Mouse (Mus musculus): ENCODE measurements at regions not wholly inside any gene's neighbourhood (a gene's known extent, or its start where the extent isn't known, plus 50 kb on each side); places are given as distances from the start of the nearest gene placed in this dataset.

DNA sequence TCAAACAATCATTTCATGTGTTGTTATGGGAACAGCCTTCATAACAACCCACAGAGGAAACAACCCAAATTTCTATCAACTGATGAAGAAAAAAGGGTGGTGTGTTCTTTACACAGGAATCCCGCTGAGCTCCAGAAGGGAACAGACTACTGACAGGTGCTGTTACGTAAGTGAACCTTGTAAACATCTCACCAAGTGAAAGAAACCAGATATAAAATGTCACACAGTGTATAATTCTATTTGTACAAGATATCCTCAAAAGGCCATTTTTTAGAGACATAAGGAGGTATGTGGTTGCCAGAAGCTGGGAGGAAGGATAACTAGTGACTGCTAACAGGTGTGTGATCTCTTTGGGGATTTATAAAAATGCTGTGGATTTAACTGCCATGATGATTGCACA lies 119.9 kb downstream of the Plod2 start:
- H3K27me3 ChIP-seq, result no peaks in the 10 kb centered on the region

DNA sequence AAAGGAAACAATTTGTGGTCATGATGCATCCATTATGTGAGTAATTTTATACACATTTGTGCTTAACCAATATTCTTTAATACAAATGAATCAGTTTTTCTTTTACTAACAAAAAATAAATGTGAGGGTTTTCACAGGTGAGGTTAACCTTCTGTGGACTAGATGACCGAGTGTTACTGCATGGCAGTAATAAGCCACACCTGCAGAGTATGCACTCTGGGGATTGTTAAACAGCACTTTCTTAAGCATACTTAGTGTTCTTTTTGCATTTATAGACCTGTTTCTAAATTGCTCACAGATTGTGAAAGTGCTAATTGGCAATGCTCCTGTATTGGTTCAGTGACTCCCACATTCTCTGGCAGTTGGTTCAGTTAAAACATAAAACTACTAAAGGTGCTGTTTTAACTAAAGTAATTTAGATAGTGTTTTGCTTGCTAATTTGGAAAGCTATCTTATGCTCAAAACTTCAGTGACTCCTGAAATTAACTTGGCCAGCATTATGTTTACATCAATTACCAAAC lies 125.4 kb downstream of the Plod2 start:
- Histone ChIP-seq H3K9ac (no peak overlapping the region), H3K27me3 (no peaks in the 10 kb centered on the region), H3K27ac (replicated peaks) (no peak overlapping the region), H3K36me3 (no peaks in the 10 kb centered on the region), H3K9me3 (no peaks in the 10 kb centered on the region), H3K4me2 (no peak overlapping the region), H3K4me3 (no peak overlapping the region), H3K4me1 (replicated peaks) (no peaks in the 10 kb centered on the region)
- ATAC-seq (ENCODE audit: low FRiP score, low read depth), result no peak
- WGBS, result 71% methylated on average over 1 of the region's 1 CpGs

More for the DNA sequence above, 119.9 kb downstream of the Plod2 start:
- Histone ChIP-seq H3K4me2 (no peak overlapping the region), H3K36me3 (no peaks in the 10 kb centered on the region), H3K27ac (replicated peaks) (no peak overlapping the region), H3K9me3 (no peaks in the 10 kb centered on the region), H3K4me3 (no peak overlapping the region), H3K9ac (no peak overlapping the region), H3K4me1 (replicated peaks) (no peaks in the 10 kb centered on the region)
- WGBS, result 86% methylated on average over 2 of the region's 2 CpGs
- no peak for ATAC-seq (ENCODE audit: low FRiP score, low read depth)

DNA sequence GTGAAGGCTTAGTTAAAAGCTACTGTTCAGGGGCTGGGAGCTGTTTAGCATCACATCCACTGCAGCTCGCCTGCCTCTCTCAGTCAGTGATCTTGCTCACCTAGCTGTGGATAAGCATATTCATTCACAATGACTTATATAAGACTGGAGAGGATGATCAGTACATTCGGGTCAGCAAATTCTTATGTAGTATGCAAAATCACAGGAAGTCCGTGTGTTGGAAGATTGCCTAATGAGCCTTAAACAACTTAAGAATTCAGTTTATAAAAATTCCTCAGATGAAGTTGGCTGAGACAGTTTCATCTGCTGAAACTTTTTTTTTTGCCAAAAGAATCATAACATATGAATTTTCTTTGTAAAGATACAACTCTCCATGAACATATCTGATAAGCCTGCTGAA lies 129.9 kb downstream of the Plod2 start:
- Histone ChIP-seq H3K36me3 (no peaks in the 10 kb centered on the region), H3K27ac (replicated peaks) (no peak overlapping the region), H3K9ac (no peak overlapping the region), H3K9me3 (no peaks in the 10 kb centered on the region), H3K4me3 (no peak overlapping the region), H3K4me1 (replicated peaks) (no peaks in the 10 kb centered on the region), H3K4me2 (no peak overlapping the region), H3K27me3 (no peaks in the 10 kb centered on the region)
- ATAC-seq (ENCODE audit: low FRiP score, low read depth), result no peak
- 77% methylated on average over 3 of the region's 3 CpGs for WGBS

DNA sequence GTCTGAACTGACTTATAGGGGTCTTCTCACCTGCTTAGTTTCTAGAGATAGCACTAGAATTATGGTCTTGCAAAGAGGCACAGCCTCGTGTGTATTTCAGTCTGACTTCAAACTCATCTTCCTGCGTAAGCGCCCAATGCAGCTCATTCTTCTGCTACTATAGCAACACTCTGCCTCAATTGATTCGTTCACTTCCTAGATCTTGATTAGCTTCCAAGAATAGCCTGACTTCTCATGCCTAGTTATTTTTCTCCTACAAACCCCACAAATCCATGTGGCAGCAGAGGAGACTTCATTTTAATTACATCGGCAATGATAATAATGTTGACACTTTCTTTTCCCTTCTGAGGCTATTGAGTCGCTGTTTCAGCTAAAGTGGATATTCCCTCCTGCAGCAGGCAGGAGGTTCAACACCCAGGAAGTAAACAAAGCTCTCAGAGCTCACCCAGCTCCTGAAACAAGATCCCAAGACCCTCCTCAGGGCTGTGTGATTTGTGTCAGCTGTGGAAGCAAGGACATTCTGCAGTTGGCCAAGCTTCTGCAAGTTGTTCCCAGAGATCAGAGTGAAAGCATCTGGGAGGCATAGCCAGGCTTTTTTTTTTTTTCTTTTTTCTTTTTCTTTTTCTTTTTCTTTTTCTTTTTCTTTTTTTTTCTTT lies 152.5 kb downstream of the Plod2 start:
- no peak for ATAC-seq (ENCODE audit: low FRiP score, low read depth)
- Histone ChIP-seq H3K27me3 (no peaks in the 10 kb centered on the region), H3K4me2 (no peak overlapping the region), H3K4me3 (no peak overlapping the region), H3K36me3 (no peaks in the 10 kb centered on the region), H3K9me3 (no peaks in the 10 kb centered on the region), H3K27ac (replicated peaks) (no peak overlapping the region), H3K9ac (no peak overlapping the region), H3K4me1 (replicated peaks) (no peaks in the 10 kb centered on the region)
- 61% methylated on average over 6 of the region's 6 CpGs for WGBS

DNA sequence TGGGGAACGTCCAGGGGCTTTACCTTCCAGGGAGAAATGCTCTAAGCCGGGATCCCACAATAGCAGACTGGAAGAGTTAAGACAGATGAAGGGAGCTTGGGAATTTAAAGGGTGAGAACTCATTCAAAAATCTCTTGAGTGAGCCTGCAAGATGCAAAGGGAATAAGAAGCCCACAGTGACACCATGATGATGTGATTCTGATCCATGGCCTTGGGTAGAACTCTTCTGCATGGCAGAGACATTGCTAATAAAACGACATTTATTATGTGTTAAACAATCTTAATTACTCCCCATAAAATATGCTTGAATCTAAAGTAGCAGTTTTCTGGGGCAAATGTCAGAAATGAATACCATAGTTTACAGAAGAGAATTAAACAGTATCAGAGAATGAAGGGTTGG lies 155.9 kb downstream of the Plod2 start:
- 71% methylated on average over 3 of the region's 3 CpGs for WGBS
- no peaks in the 10 kb centered on the region for H3K9me3 ChIP-seq
- no peak overlapping the region for H3K4me3 ChIP-seq
- H3K36me3 ChIP-seq, result no peaks in the 10 kb centered on the region
- ATAC-seq (ENCODE audit: low FRiP score, low read depth), result no peak
- H3K4me1 ChIP-seq (replicated peaks), result no peaks in the 10 kb centered on the region
- no peak overlapping the region for H3K4me2 ChIP-seq
- H3K9ac ChIP-seq, result no peak overlapping the region
- H3K27me3 ChIP-seq, result no peaks in the 10 kb centered on the region
- H3K27ac ChIP-seq (replicated peaks), result no peak overlapping the region

DNA sequence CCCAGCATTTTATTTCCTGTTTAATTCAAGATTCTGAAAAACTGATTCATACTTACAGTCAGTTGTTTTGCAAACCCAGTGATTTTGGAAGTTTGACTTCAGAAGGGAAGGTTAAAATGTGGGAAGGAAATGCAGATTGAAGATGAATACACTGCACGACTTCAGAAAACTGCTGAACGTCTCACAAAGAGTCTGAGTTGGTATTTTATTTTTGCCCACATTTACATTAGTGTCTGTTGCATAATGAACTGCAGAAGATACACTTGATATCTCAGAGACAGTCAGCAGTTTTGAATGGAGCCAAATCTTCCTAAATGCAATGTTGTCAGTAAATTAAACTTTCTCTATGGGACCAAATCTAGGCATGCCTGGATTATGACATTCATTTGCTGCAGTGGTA lies 162.7 kb downstream of the Plod2 start:
- 83% methylated on average over 2 of the region's 2 CpGs for WGBS
- Histone ChIP-seq H3K9me3 (no peaks in the 10 kb centered on the region), H3K4me1 (replicated peaks) (no peaks in the 10 kb centered on the region)

DNA sequence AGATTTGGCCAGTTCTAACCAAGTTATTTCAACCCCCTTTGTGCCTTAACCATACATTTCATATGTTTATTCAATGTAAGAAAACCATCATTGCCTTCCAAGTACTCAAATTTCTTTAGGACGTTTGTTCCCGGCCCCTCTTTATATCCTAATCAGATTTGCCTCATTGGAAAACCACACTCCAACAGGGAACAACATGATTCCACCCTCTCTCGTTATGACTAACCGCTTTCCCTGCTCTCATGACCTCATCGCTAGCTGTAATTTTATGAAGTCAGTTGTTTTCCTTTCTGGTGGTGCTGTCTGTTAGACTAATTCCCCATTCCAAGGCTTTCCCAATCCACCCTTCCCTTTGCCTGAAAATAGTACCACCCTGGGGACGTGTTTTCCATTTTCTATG lies 165.0 kb downstream of the Plod2 start:
- Histone ChIP-seq H3K4me2 (no peak overlapping the region), H3K4me1 (replicated peaks) (no peaks in the 10 kb centered on the region), H3K9ac (no peak overlapping the region), H3K36me3 (no peaks in the 10 kb centered on the region), H3K4me3 (no peak overlapping the region), H3K27me3 (no peaks in the 10 kb centered on the region), H3K27ac (replicated peaks) (no peak overlapping the region), H3K9me3 (no peaks in the 10 kb centered on the region)
- no peak for ATAC-seq (ENCODE audit: low FRiP score, low read depth)
- 82% methylated on average over 6 of the region's 6 CpGs for WGBS

More for the DNA sequence above, 162.7 kb downstream of the Plod2 start:
- no peak for ATAC-seq (ENCODE audit: low FRiP score, low read depth)
- no peak overlapping the region for H3K9ac ChIP-seq
- H3K4me2 ChIP-seq, result no peak overlapping the region
- no peak overlapping the region for H3K27ac ChIP-seq (replicated peaks)
- H3K36me3 ChIP-seq, result no peaks in the 10 kb centered on the region
- no peak overlapping the region for H3K4me3 ChIP-seq
- H3K27me3 ChIP-seq, result no peaks in the 10 kb centered on the region

DNA sequence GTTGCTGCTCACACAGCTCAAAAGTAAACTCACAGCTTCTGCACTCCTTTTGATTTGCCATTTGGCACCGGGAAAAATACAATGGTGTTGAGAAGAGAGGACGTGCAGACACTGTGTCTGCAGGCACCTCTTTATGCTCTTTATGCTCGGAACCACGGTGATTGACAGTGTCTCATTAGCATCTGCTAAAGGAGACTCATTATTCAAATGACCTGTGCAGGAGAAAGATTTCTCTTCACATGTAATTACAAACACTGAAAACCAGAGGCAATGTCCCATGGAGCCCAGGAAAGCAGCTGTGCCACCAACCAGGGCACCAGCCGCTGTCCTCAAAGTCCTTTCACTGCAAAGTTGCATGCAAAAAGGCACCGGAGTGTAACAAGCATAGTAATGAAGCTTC lies 175.2 kb downstream of the Plod2 start:
- WGBS, result 7% methylated on average over 6 of the region's 6 CpGs
- H3K9ac ChIP-seq, result no peak overlapping the region

DNA sequence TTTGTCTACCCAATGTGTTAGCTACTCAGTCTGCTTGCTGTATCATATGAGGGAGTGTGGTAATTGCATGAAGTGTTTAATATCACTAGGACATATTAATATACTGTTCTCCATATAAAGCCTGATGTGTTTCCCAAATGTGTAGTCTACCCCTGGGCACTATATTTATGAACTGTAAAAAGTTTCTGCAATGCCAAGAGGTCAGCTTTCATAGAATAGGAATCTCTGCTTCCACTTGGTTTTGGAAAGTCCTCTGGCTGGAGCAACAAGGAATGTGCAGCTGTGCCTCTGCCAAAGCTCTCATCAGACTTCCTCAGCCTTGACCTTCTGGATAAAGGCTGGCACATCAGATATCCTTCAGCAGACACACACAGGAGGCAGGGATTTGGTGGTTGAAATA lies 176.3 kb downstream of the Plod2 start:
- Histone ChIP-seq H3K4me3 (no peak overlapping the region), H3K27me3 (no peaks in the 10 kb centered on the region), H3K9me3 (no peaks in the 10 kb centered on the region), H3K36me3 (no peaks in the 10 kb centered on the region), H3K4me1 (replicated peaks) (peaks cover 17% of the 10 kb centered on the region; the same call in 1 of the 2 replicates), H3K9ac (no peak overlapping the region), H3K4me2 (no peak overlapping the region), H3K27ac (replicated peaks) (no peak overlapping the region)
- no peak for ATAC-seq (ENCODE audit: low FRiP score, low read depth)

More for the DNA sequence above, 175.2 kb downstream of the Plod2 start:
- no peaks in the 10 kb centered on the region for H3K36me3 ChIP-seq
- peak; percentile 86 for ATAC-seq (ENCODE audit: low FRiP score, low read depth)
- H3K27ac ChIP-seq (replicated peaks), result no peak overlapping the region
- H3K4me3 ChIP-seq, result no peak overlapping the region
- H3K9me3 ChIP-seq, result no peaks in the 10 kb centered on the region
- H3K4me1 ChIP-seq (replicated peaks), result peaks cover 17% of the 10 kb centered on the region; the same call in 1 of the 2 replicates
- no peaks in the 10 kb centered on the region for H3K27me3 ChIP-seq
- H3K4me2 ChIP-seq, result no peak overlapping the region

DNA sequence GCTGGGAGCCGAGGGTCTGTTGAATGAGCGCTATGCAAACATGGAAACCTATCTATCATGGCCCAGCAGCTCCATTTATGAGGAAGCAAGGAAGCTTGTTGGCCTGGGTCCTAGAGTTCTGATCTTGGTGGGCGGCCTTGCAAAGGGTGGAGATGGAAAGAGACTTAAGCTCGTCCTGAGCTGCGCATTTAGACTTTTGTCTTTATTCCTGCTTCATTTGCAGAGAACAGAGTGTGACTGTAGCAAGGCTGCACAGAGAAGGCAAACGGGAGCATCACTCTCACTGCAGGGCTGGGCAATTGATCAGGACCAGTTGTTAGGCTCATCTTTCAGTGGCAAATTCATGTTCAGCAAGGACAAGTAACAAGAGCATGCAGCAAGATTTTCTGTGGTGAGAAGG lies 177.2 kb downstream of the Plod2 start:
- Histone ChIP-seq H3K36me3 (no peaks in the 10 kb centered on the region), H3K27ac (replicated peaks) (no peak overlapping the region), H3K9me3 (no peaks in the 10 kb centered on the region), H3K4me3 (no peak overlapping the region), H3K4me1 (replicated peaks) (peaks cover 17% of the 10 kb centered on the region; the same call in 1 of the 2 replicates), H3K9ac (no peak overlapping the region), H3K27me3 (no peaks in the 10 kb centered on the region), H3K4me2 (no peak overlapping the region)
- no peak for ATAC-seq (ENCODE audit: low FRiP score, low read depth)
- 63% methylated on average over 6 of the region's 6 CpGs for WGBS

DNA sequence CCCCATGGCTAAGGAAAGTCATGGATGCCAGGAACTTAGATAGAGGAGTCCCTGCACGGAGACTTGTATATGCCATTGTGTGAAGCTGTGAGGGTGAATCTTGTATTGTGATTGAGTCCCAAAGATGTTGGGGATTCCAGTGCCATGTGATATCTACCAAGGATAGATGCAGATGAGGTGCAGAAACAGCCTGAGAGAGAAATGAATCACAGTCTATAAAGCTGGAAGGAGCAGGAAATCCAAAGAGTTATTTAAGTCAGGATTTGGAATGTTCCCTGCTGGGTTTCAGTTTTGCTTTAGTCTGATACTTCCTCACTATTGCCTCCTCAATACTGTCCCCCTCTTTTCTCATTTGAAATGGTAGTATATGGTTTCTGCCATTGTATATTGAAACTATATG lies 186.8 kb downstream of the Plod2 start:
- no peak overlapping the region for H3K4me2 ChIP-seq
- WGBS, result 95% methylated on average over 1 of the region's 1 CpGs
- no peaks in the 10 kb centered on the region for H3K36me3 ChIP-seq
- no peaks in the 10 kb centered on the region for H3K27me3 ChIP-seq
- no peak for ATAC-seq (ENCODE audit: low FRiP score, low read depth)
- no peaks in the 10 kb centered on the region for H3K9me3 ChIP-seq
- H3K4me3 ChIP-seq, result no peak overlapping the region
- no peak overlapping the region for H3K9ac ChIP-seq
- H3K27ac ChIP-seq (replicated peaks), result no peak overlapping the region
- H3K4me1 ChIP-seq (replicated peaks), result no peaks in the 10 kb centered on the region

DNA sequence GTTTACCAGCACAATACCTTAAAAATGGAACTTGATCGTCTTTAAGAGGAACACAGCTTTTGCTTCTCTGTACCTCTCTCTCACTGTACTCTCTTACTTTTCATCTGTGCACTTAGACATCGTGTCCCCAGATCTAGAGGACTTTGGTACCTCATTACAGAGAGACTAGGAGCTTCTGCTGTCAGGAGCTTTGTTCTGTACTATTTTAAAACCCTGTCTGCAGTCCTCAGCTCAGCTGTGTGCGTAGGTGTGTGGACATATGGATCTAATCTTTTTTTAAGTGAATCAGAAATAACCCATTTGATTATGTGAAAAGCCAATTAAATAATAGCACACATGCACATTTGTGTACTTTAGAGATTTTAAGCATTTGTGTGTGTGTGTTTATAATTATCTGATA lies 189.4 kb downstream of the Plod2 start:
- Histone ChIP-seq H3K4me2 (no peak overlapping the region), H3K4me1 (replicated peaks) (no peaks in the 10 kb centered on the region), H3K9me3 (no peaks in the 10 kb centered on the region), H3K27me3 (no peaks in the 10 kb centered on the region), H3K4me3 (no peak overlapping the region), H3K9ac (no peak overlapping the region), H3K27ac (replicated peaks) (no peak overlapping the region), H3K36me3 (no peaks in the 10 kb centered on the region)
- ATAC-seq (ENCODE audit: low FRiP score, low read depth), result no peak
- WGBS, result 76% methylated on average over 3 of the region's 3 CpGs

DNA sequence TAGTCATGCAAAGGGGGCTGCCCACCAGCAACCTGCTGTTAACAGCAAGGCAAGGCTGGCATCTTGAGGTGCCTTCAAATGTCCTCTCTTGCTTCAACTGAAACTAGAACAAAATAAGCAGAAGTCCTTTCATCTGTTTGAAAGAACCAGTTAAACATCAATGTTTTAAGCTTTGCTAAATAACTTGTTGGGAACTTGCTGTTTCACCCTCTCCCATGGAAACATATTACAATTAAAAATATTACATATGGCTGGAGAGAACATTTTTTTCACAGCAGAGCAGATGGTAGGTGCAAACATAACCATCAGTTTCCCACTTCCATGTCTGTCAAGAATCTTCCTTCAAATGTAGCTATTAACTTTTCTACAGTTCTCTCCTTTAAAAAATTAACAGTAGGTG lies 225.5 kb downstream of the Plod2 start:
- Histone ChIP-seq H3K36me3 (no peaks in the 10 kb centered on the region), H3K9ac (no peak overlapping the region), H3K9me3 (no peaks in the 10 kb centered on the region), H3K27ac (replicated peaks) (no peak overlapping the region), H3K4me2 (no peak overlapping the region), H3K4me1 (replicated peaks) (no peaks in the 10 kb centered on the region), H3K4me3 (no peak overlapping the region), H3K27me3 (no peaks in the 10 kb centered on the region)
- no peak for ATAC-seq (ENCODE audit: low FRiP score, low read depth)
